Mouse (Mus musculus) left cerebral cortex, adult 11 months (tissue): Measurements from ENCODE around the gene Rergl.

Experiments used
- DNase-seq: peaks from one replicate; pipeline ENCODE4 v3.0.0; 2022; ENCODE audit warnings: low spot score

Gene Rergl

GRCm38 (mm10) chr6:139501876-139502275 lies at the start of gene Rergl:
Rergl (minus strand) TSS chr6:139501976.
- DNase-seq: no peak

DNA sequence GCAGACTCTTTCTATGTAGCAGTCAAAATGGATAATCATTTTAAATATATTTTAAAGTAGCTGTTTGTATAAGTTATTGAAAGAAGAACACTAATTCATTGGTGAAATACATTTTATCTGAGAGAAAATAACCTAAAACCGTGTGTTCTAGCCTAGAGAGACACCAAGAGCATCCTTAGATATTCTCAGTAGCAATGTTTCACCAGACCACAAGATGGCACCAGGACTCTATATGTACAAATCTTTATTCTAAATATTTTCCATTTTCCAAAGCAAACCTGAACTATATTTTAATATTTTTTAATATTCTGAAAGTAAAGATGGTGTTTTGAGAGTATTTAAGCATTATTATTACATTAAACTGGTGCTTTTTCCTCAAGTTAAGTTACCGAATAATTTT lies 36.7 kb upstream of the Rergl start:
- no peak for DNase-seq

DNA sequence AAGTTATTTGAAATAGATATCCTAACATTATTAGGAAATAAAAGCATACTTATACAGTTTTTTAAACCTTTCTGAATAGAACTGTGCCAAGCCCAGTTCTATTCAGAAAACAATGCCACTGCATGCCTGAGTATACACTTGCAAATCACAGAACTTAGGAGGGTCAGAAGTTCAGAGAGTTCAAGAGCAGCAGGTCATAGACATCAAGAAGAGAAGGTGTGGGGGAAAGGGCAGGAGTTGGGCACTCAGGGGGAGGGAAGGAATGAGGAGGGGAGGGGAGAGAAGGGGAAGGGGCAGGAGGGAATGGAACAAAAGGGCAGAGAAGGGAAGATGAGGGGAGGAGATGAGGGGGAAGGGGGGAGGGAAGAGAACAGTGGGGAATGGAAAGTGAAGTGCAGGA lies 23.6 kb upstream of the Rergl start:
- DNase-seq: no peak

- DNase-seq: no peak
Observed at GRCm38 (mm10) chr6:139524288-139524687, 22.5 kb upstream of the Rergl start.

DNA sequence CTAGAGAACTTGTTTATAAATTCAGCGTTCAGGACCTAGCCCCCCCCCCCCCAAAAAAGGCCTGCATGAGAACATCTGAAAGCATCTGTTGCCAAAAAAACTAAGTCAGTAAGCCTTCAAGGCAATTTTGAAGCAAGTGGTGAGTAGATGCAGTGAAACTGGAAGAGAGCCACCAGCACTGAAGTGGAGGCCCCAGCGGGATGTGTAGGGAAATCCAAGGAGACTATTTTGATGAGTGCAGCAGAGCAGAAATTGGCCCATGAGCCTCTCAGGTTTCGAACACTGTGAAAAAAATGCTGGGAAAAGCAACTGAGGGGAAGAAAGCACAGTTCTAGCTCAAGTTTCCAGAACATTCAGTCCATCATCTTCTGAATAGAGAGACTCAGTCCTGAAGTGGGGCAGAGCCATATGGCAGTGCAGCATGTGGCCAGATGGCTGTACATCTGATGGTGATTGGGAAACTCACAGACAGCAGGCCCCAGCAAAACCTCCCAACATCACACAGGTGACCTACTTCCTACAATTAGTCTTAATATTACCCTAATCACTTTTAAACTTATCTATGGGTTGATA lies 13.2 kb upstream of the Rergl start:
- no peak for DNase-seq

- no peak for DNase-seq
Observed at GRCm38 (mm10) chr6:139479730-139480129, 22.0 kb downstream of the Rergl start.

- DNase-seq: no peak
Observed at GRCm38 (mm10) chr6:139464980-139465379, 36.8 kb downstream of the Rergl start.

GRCm38 (mm10) chr6:139464292-139464691 lies 37.5 kb downstream of the Rergl start:
- no peak for DNase-seq

DNA sequence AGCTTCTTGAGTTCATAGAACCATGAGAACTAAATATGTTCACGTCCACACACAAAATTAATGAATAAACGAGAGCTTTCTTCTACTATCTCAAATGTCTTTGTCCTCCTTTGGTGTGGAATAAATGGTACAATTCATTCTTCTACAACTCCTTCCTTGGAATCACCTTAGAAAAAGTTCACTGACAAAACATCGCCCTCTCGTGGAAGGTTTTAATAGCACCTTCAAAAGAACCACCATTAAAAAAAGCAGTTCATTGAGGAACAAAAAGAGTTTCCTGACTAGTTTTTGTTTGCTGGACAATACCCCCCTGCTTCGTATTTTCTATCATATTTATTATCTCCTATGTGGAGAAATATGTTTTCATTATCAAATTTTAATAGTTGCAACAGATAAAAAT lies 40.7 kb downstream of the Rergl start:
- no peak for DNase-seq

- no peak for DNase-seq
Observed at GRCm38 (mm10) chr6:139460470-139460869, 41.3 kb downstream of the Rergl start.

DNA sequence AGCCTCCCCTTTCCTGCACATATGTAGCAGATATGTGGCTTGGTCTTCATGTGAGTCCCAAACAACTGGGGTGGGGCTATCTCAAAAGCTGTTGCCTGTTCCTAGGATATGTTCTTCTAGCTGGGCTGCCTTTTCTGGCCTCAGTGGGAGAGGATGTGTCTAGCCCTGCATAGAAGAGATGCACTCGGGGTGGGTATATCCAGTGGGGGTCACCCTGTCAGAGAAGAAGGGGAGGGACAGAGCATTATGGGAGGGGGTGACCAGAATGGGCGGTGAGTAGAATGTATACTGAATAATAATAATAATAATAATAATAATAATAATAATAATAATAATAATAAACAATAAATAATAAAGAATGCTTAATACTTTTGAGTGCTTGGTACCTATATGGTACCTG lies 57.8 kb downstream of the Rergl start:
- no peak for DNase-seq
